Mouse (Mus musculus): ENCODE data around the gene Gm20721. TPM values are rescaled to one million over a fixed set of nuclear protein-coding genes. Genes with fewer than 3 reads are reported as not detected.

Gene Gm20721
- polyA plus RNA-seq, 1 experiment from 2014 or later, result 19.8 TPM

- Histone ChIP-seq H3K27ac (replicated peaks) (no peak overlapping the region), H3K36me3 (no peaks in the 10 kb centered on the region), H3K4me3 (replicated peaks) (no peak overlapping the region), H3K27me3 (replicated peaks) (no peaks in the 10 kb centered on the region; the same call in 1 of the 2 replicates), H3K4me2 (no peak overlapping the region), H3K9me3 (replicated peaks) (no peaks in the 10 kb centered on the region), H3K9ac (replicated peaks) (no peak overlapping the region), H3K4me1 (peaks cover 4% of the 10 kb centered on the region; the same call in 1 of the 2 replicates)
- no peak for ATAC-seq (ENCODE audit: low FRiP score)
- WGBS, result 89% methylated on average over 3 of the region's 3 CpGs
Observed at GRCm38 (mm10) chr2:174307903-174308302, 38.6 kb downstream of the Gm20721 start.

- no peak overlapping the region for H3K4me3 ChIP-seq (replicated peaks)
- no peak overlapping the region for H3K27ac ChIP-seq (replicated peaks)
- no peak overlapping the region for H3K9ac ChIP-seq (replicated peaks)
- no peaks in the 10 kb centered on the region for H3K36me3 ChIP-seq
- WGBS, result 10% methylated on average over 5 of the region's 5 CpGs
- H3K27me3 ChIP-seq (replicated peaks), result peaks cover 4% of the 10 kb centered on the region
- no peaks in the 10 kb centered on the region for H3K9me3 ChIP-seq (replicated peaks)
- H3K4me1 ChIP-seq, result peaks cover 2% of the 10 kb centered on the region; the same call in 1 of the 2 replicates
- no peak overlapping the region for H3K4me2 ChIP-seq
- no peak for ATAC-seq (ENCODE audit: low FRiP score)
Observed at GRCm38 (mm10) chr2:174305646-174306045, 40.9 kb downstream of the Gm20721 start.

- Histone ChIP-seq H3K27me3 (replicated peaks) (peaks cover 29% of the 10 kb centered on the region), H3K9me3 (replicated peaks) (peaks cover 13% of the 10 kb centered on the region), H3K4me2 (no peak overlapping the region), H3K4me1 (peaks cover 30% of the 10 kb centered on the region), H3K36me3 (no peaks in the 10 kb centered on the region), H3K27ac (replicated peaks) (no peak overlapping the region), H3K4me3 (replicated peaks) (no peak overlapping the region), H3K9ac (replicated peaks) (no peak overlapping the region)
- WGBS, result 46% methylated on average over 6 of the region's 6 CpGs
- ATAC-seq (ENCODE audit: low FRiP score), result no peak
Observed at GRCm38 (mm10) chr2:174302526-174302925, 44.0 kb downstream of the Gm20721 start.

GRCm38 (mm10) chr2:174300666-174301065 is 45.8 kb downstream of the Gm20721 start:
- 0 out of 2 replicates have a peak overlapping the region, but pooled peaks have one; percentile 3 for H3K9ac ChIP-seq (replicated peaks)
- no peak overlapping the region for H3K27ac ChIP-seq (replicated peaks)
- H3K27me3 ChIP-seq (replicated peaks), result peaks cover 39% of the 10 kb centered on the region
- ATAC-seq (ENCODE audit: low FRiP score), result no peak
- WGBS, result 61% methylated on average over 22 of the region's 22 CpGs
- peak overlapping the region; percentile 59 for H3K4me2 ChIP-seq
- peaks cover 16% of the 10 kb centered on the region for H3K9me3 ChIP-seq (replicated peaks)
- peak overlapping the region; percentile 33 for H3K4me3 ChIP-seq (replicated peaks)
- no peaks in the 10 kb centered on the region for H3K36me3 ChIP-seq
- peaks cover 45% of the 10 kb centered on the region for H3K4me1 ChIP-seq

GRCm38 (mm10) chr2:174300186-174300585 is 46.3 kb downstream of the Gm20721 start:
- ATAC-seq (ENCODE audit: low FRiP score), result no peak
- H3K9ac ChIP-seq (replicated peaks), result 0 out of 2 replicates have a peak overlapping the region, but pooled peaks have one; percentile 3
- H3K27ac ChIP-seq (replicated peaks), result no peak overlapping the region
- 54% methylated on average over 27 of the region's 27 CpGs for WGBS
- peaks cover 46% of the 10 kb centered on the region for H3K4me1 ChIP-seq
- peaks cover 39% of the 10 kb centered on the region for H3K27me3 ChIP-seq (replicated peaks)
- peak overlapping the region; percentile 59 for H3K4me2 ChIP-seq
- H3K9me3 ChIP-seq (replicated peaks), result peaks cover 18% of the 10 kb centered on the region
- H3K4me3 ChIP-seq (replicated peaks), result peak overlapping the region; percentile 33
- no peaks in the 10 kb centered on the region for H3K36me3 ChIP-seq

GRCm38 (mm10) chr2:174299771-174300160 is 46.7 kb downstream of the Gm20721 start:
- Histone ChIP-seq H3K27me3 (replicated peaks) (peaks cover 39% of the 10 kb centered on the region), H3K4me1 (peaks cover 46% of the 10 kb centered on the region), H3K9ac (replicated peaks) (no peak overlapping the region), H3K27ac (replicated peaks) (no peak overlapping the region), H3K36me3 (no peaks in the 10 kb centered on the region), H3K4me2 (peak overlapping the region; percentile 59), H3K9me3 (replicated peaks) (peaks cover 22% of the 10 kb centered on the region), H3K4me3 (replicated peaks) (peak overlapping the region; percentile 33)
- ATAC-seq (ENCODE audit: low FRiP score), result no peak
- 53% methylated on average over 34 of the region's 34 CpGs for WGBS

- H3K36me3 ChIP-seq, result no peaks in the 10 kb centered on the region
- WGBS, result 50% methylated on average over 48 of the region's 48 CpGs
- H3K4me3 ChIP-seq (replicated peaks), result peak overlapping the region; percentile 33
- H3K9me3 ChIP-seq (replicated peaks), result peaks cover 22% of the 10 kb centered on the region
- peak overlapping the region; percentile 59 for H3K4me2 ChIP-seq
- ATAC-seq (ENCODE audit: low FRiP score), result no peak
- H3K9ac ChIP-seq (replicated peaks), result no peak overlapping the region
- H3K27ac ChIP-seq (replicated peaks), result no peak overlapping the region
- peaks cover 46% of the 10 kb centered on the region for H3K4me1 ChIP-seq
- H3K27me3 ChIP-seq (replicated peaks), result peaks cover 39% of the 10 kb centered on the region
Observed at GRCm38 (mm10) chr2:174299091-174299770, 47.3 kb downstream of the Gm20721 start.

GRCm38 (mm10) chr2:174298471-174298870 is 48.0 kb downstream of the Gm20721 start:
- ATAC-seq (ENCODE audit: low FRiP score), result no peak
- peak overlapping the region; percentile 33 for H3K4me3 ChIP-seq (replicated peaks)
- peaks cover 39% of the 10 kb centered on the region for H3K27me3 ChIP-seq (replicated peaks)
- H3K9ac ChIP-seq (replicated peaks), result no peak overlapping the region
- 55% methylated on average over 33 of the region's 33 CpGs for WGBS
- peaks cover 22% of the 10 kb centered on the region for H3K9me3 ChIP-seq (replicated peaks)
- no peak overlapping the region for H3K27ac ChIP-seq (replicated peaks)
- peaks cover 48% of the 10 kb centered on the region for H3K4me1 ChIP-seq
- peak overlapping the region; percentile 59 for H3K4me2 ChIP-seq
- H3K36me3 ChIP-seq, result no peaks in the 10 kb centered on the region

GRCm38 (mm10) chr2:174297851-174298250 is 48.7 kb downstream of the Gm20721 start:
- Histone ChIP-seq H3K27ac (replicated peaks) (no peak overlapping the region), H3K4me1 (peaks cover 54% of the 10 kb centered on the region), H3K27me3 (replicated peaks) (peaks cover 39% of the 10 kb centered on the region), H3K4me2 (peak overlapping the region; percentile 59), H3K4me3 (replicated peaks) (peak overlapping the region; percentile 33; the same call in 1 of the 2 replicates), H3K9ac (replicated peaks) (no peak overlapping the region), H3K36me3 (no peaks in the 10 kb centered on the region), H3K9me3 (replicated peaks) (peaks cover 22% of the 10 kb centered on the region)
- WGBS, result 66% methylated on average over 19 of the region's 19 CpGs
- ATAC-seq (ENCODE audit: low FRiP score), result no peak

GRCm38 (mm10) chr2:174297086-174297571 is 49.4 kb downstream of the Gm20721 start:
- peak overlapping the region; percentile 15; the same call in 1 of the 2 replicates for H3K4me3 ChIP-seq (replicated peaks)
- no peak for ATAC-seq (ENCODE audit: low FRiP score)
- peak overlapping the region; percentile 69 for H3K4me2 ChIP-seq
- peaks cover 39% of the 10 kb centered on the region for H3K27me3 ChIP-seq (replicated peaks)
- H3K27ac ChIP-seq (replicated peaks), result no peak overlapping the region
- 46% methylated on average over 29 of the region's 29 CpGs for WGBS
- H3K9ac ChIP-seq (replicated peaks), result no peak overlapping the region
- H3K4me1 ChIP-seq, result peaks cover 61% of the 10 kb centered on the region
- H3K9me3 ChIP-seq (replicated peaks), result peaks cover 22% of the 10 kb centered on the region
- H3K36me3 ChIP-seq, result no peaks in the 10 kb centered on the region

- peaks cover 38% of the 10 kb centered on the region for H3K27me3 ChIP-seq (replicated peaks)
- H3K36me3 ChIP-seq, result no peaks in the 10 kb centered on the region
- H3K9me3 ChIP-seq (replicated peaks), result peaks cover 22% of the 10 kb centered on the region
- H3K4me3 ChIP-seq (replicated peaks), result peak overlapping the region; percentile 59
- no peak overlapping the region for H3K27ac ChIP-seq (replicated peaks)
- peaks cover 72% of the 10 kb centered on the region for H3K4me1 ChIP-seq
- H3K4me2 ChIP-seq, result peak overlapping the region; percentile 69
- no peak overlapping the region for H3K9ac ChIP-seq (replicated peaks)
- 58% methylated on average over 29 of the region's 29 CpGs for WGBS
- no peak for ATAC-seq (ENCODE audit: low FRiP score)
Observed at GRCm38 (mm10) chr2:174295900-174296465, 50.5 kb downstream of the Gm20721 start.

Data from neural tube, embryonic 15.5 days (tissue).